Mouse (Mus musculus): ENCODE data around the gene Cldn3. TPM values are rescaled to one million over a fixed set of nuclear protein-coding genes. Genes with fewer than 3 reads are reported as not detected.

Gene Cldn3
- polyA plus RNA-seq, 1 experiment from 2014 or later, result 27.8 TPM

GRCm38 (mm10) chr5:134946063-134946856 is 39.8 kb upstream of the Cldn3 start:
- WGBS, result 16% methylated on average over 42 of the region's 43 CpGs
- peak overlapping the region; percentile 58 for H3K9ac ChIP-seq (ENCODE audit: low read depth, low read length)
- H3K4me1 ChIP-seq (ENCODE audit: control insufficient read depth, insufficient read depth, low read length), result peaks cover 4% of the 10 kb centered on the region; the same call in 1 of the 2 replicates
- ATAC-seq (ENCODE audit: low read depth), result peak; percentile 14; the same call in 1 of the 2 replicates
- H3K4me2 ChIP-seq (ENCODE audit: low read depth, low read length), result peak overlapping the region; percentile 43
- H3K36me3 ChIP-seq (ENCODE audit: control insufficient read depth, insufficient read depth, low read length), result no peaks in the 10 kb centered on the region
- H3K9me3 ChIP-seq (ENCODE audit: control insufficient read depth, low read length), result no peaks in the 10 kb centered on the region
- peak overlapping the region; percentile 38 for H3K4me3 ChIP-seq (ENCODE audit: low read depth, low read length)
- peak overlapping the region; percentile 63 for H3K27ac ChIP-seq (replicated peaks; ENCODE audit: low read depth, low read length)
- peaks cover 35% of the 10 kb centered on the region for H3K27me3 ChIP-seq (replicated peaks; ENCODE audit: control insufficient read depth, insufficient read depth, low read length)
- DNase-seq (ENCODE audit: low spot score), result no peak

DNA sequence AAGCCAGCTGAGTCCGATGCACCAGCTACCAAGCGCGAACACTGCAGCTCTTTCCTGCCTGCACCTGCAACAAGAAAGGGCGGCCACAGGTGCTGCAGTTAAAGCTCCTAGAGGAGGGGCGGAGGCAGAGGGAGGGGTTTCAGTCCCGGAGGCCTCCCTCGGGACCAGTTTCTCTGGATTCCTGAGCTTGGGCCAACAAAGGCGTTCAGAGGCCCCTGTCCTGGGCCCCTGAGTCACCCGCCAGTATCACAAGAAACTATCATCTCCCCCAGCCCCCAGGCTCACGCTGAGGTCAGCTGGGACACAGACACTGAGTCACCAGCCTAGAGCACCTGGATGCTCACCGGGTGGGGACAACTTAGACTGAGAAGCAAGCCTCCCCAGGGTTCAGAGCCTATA is 39.2 kb upstream of the Cldn3 start, which contains the start of gene Cldn4:
Gene Cldn4 (minus strand): TSS at position 78 of the 399 bp plus-strand sequence.
- H3K4me3 ChIP-seq (ENCODE audit: low read depth, low read length), result peak within 1 kb of the TSS; percentile 38
- H3K9me3 ChIP-seq (ENCODE audit: control insufficient read depth, low read length), result no peaks in the 10 kb centered on the region
- peak within 1 kb of the TSS; percentile 43 for H3K4me2 ChIP-seq (ENCODE audit: low read depth, low read length)
- ATAC-seq (ENCODE audit: low read depth), result peak; percentile 77
- peaks cover 35% of the 10 kb centered on the region for H3K27me3 ChIP-seq (replicated peaks; ENCODE audit: control insufficient read depth, insufficient read depth, low read length)
- WGBS, result 8% methylated on average over 11 of the region's 11 CpGs
- peak within 1 kb of the TSS; percentile 63 for H3K27ac ChIP-seq (replicated peaks; ENCODE audit: low read depth, low read length)
- DNase-seq (ENCODE audit: low spot score), result peak; percentile 90
- no peaks in the 10 kb centered on the region for H3K36me3 ChIP-seq (ENCODE audit: control insufficient read depth, insufficient read depth, low read length)
- H3K4me1 ChIP-seq (ENCODE audit: control insufficient read depth, insufficient read depth, low read length), result peaks cover 8% of the 10 kb centered on the region; the same call in 1 of the 2 replicates
- H3K9ac ChIP-seq (ENCODE audit: low read depth, low read length), result peak within 1 kb of the TSS; percentile 58

- DNase-seq (ENCODE audit: low spot score) (no peak), ATAC-seq (ENCODE audit: low read depth) (no peak)
- Histone ChIP-seq H3K9me3 (ENCODE audit: control insufficient read depth, low read length) (no peaks in the 10 kb centered on the region), H3K36me3 (ENCODE audit: control insufficient read depth, insufficient read depth, low read length) (no peaks in the 10 kb centered on the region), H3K4me3 (ENCODE audit: low read depth, low read length) (no peak overlapping the region), H3K4me1 (ENCODE audit: control insufficient read depth, insufficient read depth, low read length) (peaks cover 8% of the 10 kb centered on the region; the same call in 1 of the 2 replicates), H3K27me3 (replicated peaks; ENCODE audit: control insufficient read depth, insufficient read depth, low read length) (peaks cover 35% of the 10 kb centered on the region), H3K9ac (ENCODE audit: low read depth, low read length) (no peak overlapping the region), H3K27ac (replicated peaks; ENCODE audit: low read depth, low read length) (peak overlapping the region; percentile 5; the same call in 1 of the 2 replicates), H3K4me2 (ENCODE audit: low read depth, low read length) (peak overlapping the region; percentile 15; the same call in 1 of the 2 replicates)
- 49% methylated on average over 5 of the region's 5 CpGs for WGBS
These were observed 38.5 kb upstream of the Cldn3 start for GRCm38 (mm10) chr5:134947420-134948084.

DNA sequence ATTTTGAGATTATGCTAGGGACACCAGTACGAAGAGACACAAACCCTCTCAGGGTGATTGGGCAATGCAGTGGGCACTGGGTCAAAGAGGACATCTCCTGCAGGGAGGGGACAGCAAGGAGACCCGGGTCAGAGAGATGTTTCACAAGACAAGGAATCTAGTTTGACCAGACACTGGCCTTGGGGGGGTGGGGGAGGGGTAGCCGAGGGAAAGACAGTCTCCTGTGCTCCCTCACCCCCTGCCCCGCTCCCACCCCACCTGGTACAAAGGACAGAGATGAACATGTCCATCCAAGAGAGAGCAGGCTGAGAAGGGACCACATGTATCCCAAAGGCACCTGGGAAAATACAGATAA is 38.0 kb upstream of the Cldn3 start:
- Histone ChIP-seq H3K36me3 (ENCODE audit: control insufficient read depth, insufficient read depth, low read length) (no peaks in the 10 kb centered on the region), H3K27ac (replicated peaks; ENCODE audit: low read depth, low read length) (no peak overlapping the region), H3K9ac (ENCODE audit: low read depth, low read length) (no peak overlapping the region), H3K4me1 (ENCODE audit: control insufficient read depth, insufficient read depth, low read length) (peaks cover 8% of the 10 kb centered on the region; the same call in 1 of the 2 replicates), H3K27me3 (replicated peaks; ENCODE audit: control insufficient read depth, insufficient read depth, low read length) (peaks cover 35% of the 10 kb centered on the region), H3K4me3 (ENCODE audit: low read depth, low read length) (no peak overlapping the region), H3K9me3 (ENCODE audit: control insufficient read depth, low read length) (no peaks in the 10 kb centered on the region), H3K4me2 (ENCODE audit: low read depth, low read length) (no peak overlapping the region)
- DNase-seq (ENCODE audit: low spot score) (no peak), ATAC-seq (ENCODE audit: low read depth) (no peak)
- WGBS, result 62% methylated on average over 4 of the region's 4 CpGs

DNA sequence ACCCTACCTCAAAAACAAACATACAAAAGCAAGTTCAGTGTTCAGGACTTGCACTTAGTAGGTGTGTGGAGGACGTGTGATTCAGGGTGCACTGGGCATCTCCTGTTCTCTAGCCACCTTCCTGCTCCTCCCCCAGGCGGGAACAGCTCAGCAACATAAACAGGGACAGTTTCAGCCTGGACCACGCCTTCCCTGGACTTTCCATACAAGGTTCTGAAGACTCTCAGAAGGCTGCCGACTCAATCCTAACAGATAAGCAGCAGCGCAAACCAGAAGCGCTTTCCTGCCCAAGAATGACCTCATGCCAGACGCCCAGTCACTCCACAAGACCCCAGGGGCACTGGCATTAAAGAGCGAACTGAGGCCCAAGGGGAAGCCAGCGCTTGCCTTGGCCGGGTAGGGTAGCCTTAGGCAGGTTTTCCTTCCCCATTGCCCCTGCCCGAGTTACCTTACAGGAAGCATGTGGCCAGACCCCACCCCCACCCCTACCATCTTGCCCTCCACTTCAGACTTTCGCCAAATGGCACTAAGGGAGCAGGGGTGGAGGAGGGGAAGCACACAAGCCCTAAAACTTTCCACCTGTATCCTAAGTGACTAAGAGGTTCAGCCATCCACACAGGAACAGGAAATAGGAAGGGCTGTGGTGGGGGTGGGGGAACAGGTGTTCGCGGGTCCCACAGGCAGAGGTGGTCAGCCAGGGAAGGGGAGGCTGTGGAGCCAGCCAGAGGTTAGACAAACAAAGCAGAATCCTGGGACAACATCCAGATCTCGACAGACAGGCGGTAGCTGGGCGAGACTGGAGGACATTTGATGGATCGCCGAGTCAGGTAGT is 34.7 kb upstream of the Cldn3 start:
- Histone ChIP-seq H3K27ac (replicated peaks; ENCODE audit: low read depth, low read length) (no peak overlapping the region), H3K4me2 (ENCODE audit: low read depth, low read length) (peak overlapping the region; percentile 10; the same call in 1 of the 2 replicates), H3K4me1 (ENCODE audit: control insufficient read depth, insufficient read depth, low read length) (peaks cover 8% of the 10 kb centered on the region; the same call in 1 of the 2 replicates), H3K9ac (ENCODE audit: low read depth, low read length) (no peak overlapping the region), H3K27me3 (replicated peaks; ENCODE audit: control insufficient read depth, insufficient read depth, low read length) (peaks cover 15% of the 10 kb centered on the region), H3K4me3 (ENCODE audit: low read depth, low read length) (no peak overlapping the region), H3K36me3 (ENCODE audit: control insufficient read depth, insufficient read depth, low read length) (no peaks in the 10 kb centered on the region), H3K9me3 (ENCODE audit: control insufficient read depth, low read length) (no peaks in the 10 kb centered on the region)
- DNase-seq (ENCODE audit: low spot score) (no peak), ATAC-seq (ENCODE audit: low read depth) (no peak)
- 20% methylated on average over 19 of the region's 19 CpGs for WGBS

GRCm38 (mm10) chr5:134955491-134955890 is 30.5 kb upstream of the Cldn3 start:
- no peak overlapping the region for H3K27ac ChIP-seq (replicated peaks; ENCODE audit: low read depth, low read length)
- no peaks in the 10 kb centered on the region for H3K27me3 ChIP-seq (replicated peaks; ENCODE audit: control insufficient read depth, insufficient read depth, low read length)
- no peaks in the 10 kb centered on the region for H3K9me3 ChIP-seq (ENCODE audit: control insufficient read depth, low read length)
- no peaks in the 10 kb centered on the region for H3K36me3 ChIP-seq (ENCODE audit: control insufficient read depth, insufficient read depth, low read length)
- no peak overlapping the region for H3K4me2 ChIP-seq (ENCODE audit: low read depth, low read length)
- H3K4me1 ChIP-seq (ENCODE audit: control insufficient read depth, insufficient read depth, low read length), result peaks cover 5% of the 10 kb centered on the region; the same call in 1 of the 2 replicates
- no peak overlapping the region for H3K4me3 ChIP-seq (ENCODE audit: low read depth, low read length)
- no peak overlapping the region for H3K9ac ChIP-seq (ENCODE audit: low read depth, low read length)
- WGBS, result 67% methylated on average over 5 of the region's 5 CpGs
- ATAC-seq (ENCODE audit: low read depth) (no peak), DNase-seq (ENCODE audit: low spot score) (no peak)

GRCm38 (mm10) chr5:134959114-134959513 is 26.9 kb upstream of the Cldn3 start:
- H3K9me3 ChIP-seq (ENCODE audit: control insufficient read depth, low read length), result no peaks in the 10 kb centered on the region
- no peak overlapping the region for H3K27ac ChIP-seq (replicated peaks; ENCODE audit: low read depth, low read length)
- no peak overlapping the region for H3K4me2 ChIP-seq (ENCODE audit: low read depth, low read length)
- WGBS, result 70% methylated on average over 7 of the region's 7 CpGs
- DNase-seq (ENCODE audit: low spot score) (peak; percentile 74), ATAC-seq (ENCODE audit: low read depth) (peak; percentile 83; the same call in 1 of the 2 replicates)
- H3K4me1 ChIP-seq (ENCODE audit: control insufficient read depth, insufficient read depth, low read length), result no peaks in the 10 kb centered on the region
- H3K36me3 ChIP-seq (ENCODE audit: control insufficient read depth, insufficient read depth, low read length), result no peaks in the 10 kb centered on the region
- H3K4me3 ChIP-seq (ENCODE audit: low read depth, low read length), result no peak overlapping the region
- H3K27me3 ChIP-seq (replicated peaks; ENCODE audit: control insufficient read depth, insufficient read depth, low read length), result no peaks in the 10 kb centered on the region
- H3K9ac ChIP-seq (ENCODE audit: low read depth, low read length), result no peak overlapping the region

GRCm38 (mm10) chr5:134960430-134960829 is 25.6 kb upstream of the Cldn3 start:
- H3K4me1 ChIP-seq (ENCODE audit: control insufficient read depth, insufficient read depth, low read length), result no peaks in the 10 kb centered on the region
- no peak overlapping the region for H3K4me3 ChIP-seq (ENCODE audit: low read depth, low read length)
- no peak overlapping the region for H3K27ac ChIP-seq (replicated peaks; ENCODE audit: low read depth, low read length)
- no peaks in the 10 kb centered on the region for H3K36me3 ChIP-seq (ENCODE audit: control insufficient read depth, insufficient read depth, low read length)
- H3K9me3 ChIP-seq (ENCODE audit: control insufficient read depth, low read length), result no peaks in the 10 kb centered on the region
- H3K27me3 ChIP-seq (replicated peaks; ENCODE audit: control insufficient read depth, insufficient read depth, low read length), result no peaks in the 10 kb centered on the region
- DNase-seq (ENCODE audit: low spot score), result peak; percentile 28
- H3K9ac ChIP-seq (ENCODE audit: low read depth, low read length), result no peak overlapping the region
- no peak overlapping the region for H3K4me2 ChIP-seq (ENCODE audit: low read depth, low read length)
- no peak; the same call in 1 of the 2 replicates for ATAC-seq (ENCODE audit: low read depth)
- WGBS, result 46% methylated on average over 2 of the region's 2 CpGs

Measured in embryonic facial prominence, embryonic 14.5 days (tissue).